Mouse (Mus musculus): Measurements from ENCODE around the gene Gm21828. TPM values are rescaled to one million over a fixed set of nuclear protein-coding genes. Genes with fewer than 3 reads are reported as not detected.

The Gm21828 gene
- total RNA-seq (2023): not detected in 2 replicates

GRCm38 (mm10) chrY:13223828-13224227 is at the start of gene Gm21828:
Gene Gm21828, minus strand, starts transcription at chrY:13223928.

GRCm38 (mm10) chrY:13252091-13252490 is 28.4 kb upstream of the Gm21828 start, which contains the start of the genes Gm21440 and Gm21454:
Gene Gm21440, plus strand, starts transcription at chrY:13252391.
Gene Gm21454, plus strand, starts transcription at chrY:13252442.

Other genes starting within 250 kb of the Gm21828 start
- not detected in 2 replicates for gene Gm20807, start 181.0 kb downstream of the Gm21828 start, total RNA-seq (2023)
- not detected in 2 replicates for gene Gm21891, start 90.4 kb downstream of the Gm21828 start, total RNA-seq (2023)
- not detected in 2 replicates for gene Gm21425, start 62.0 kb downstream of the Gm21828 start, total RNA-seq (2023)
- gene Gm21440, start 28.5 kb upstream of the Gm21828 start, total RNA-seq (2023): not detected in 2 replicates
- gene Gm21454, start 28.5 kb upstream of the Gm21828 start, total RNA-seq (2023): not detected in 2 replicates
- gene Gm21725, start 125.1 kb upstream of the Gm21828 start, total RNA-seq (2023): not detected in 2 replicates
- gene Gm21866, start 241.7 kb upstream of the Gm21828 start, total RNA-seq (2023): not detected in 2 replicates

Data from neutrophil, adult 65 days (primary cell).